Mouse (Mus musculus) thymus, adult 2 months (tissue): ENCODE measurements around the gene Ifit3b.

Source experiments
- CTCF ChIP-seq: fragments of 200-500 bp; IDR thresholded peaks from 2 replicates; pipeline ENCODE4 v1.5.1; 2012; ENCODE audit warnings: mild to moderate bottlenecking, control low read depth, low read length, moderate library complexity, borderline replicate concordance; ENCODE audit not compliant: control insufficient read depth, poor library complexity, insufficient read depth; ENCODE audit errors: extremely low read depth
- POLR2A ChIP-seq: fragments of 200-500 bp; IDR thresholded peaks from 2 replicates; pipeline ENCODE4 v1.6.1; 2012; ENCODE audit warnings: mild to moderate bottlenecking, low read length, control low read depth, moderate library complexity; ENCODE audit not compliant: control insufficient read depth, poor library complexity, insufficient read depth; ENCODE audit errors: extremely low read depth

GRCm38 (mm10) chr19:34624663-34625062, 16.9 kb downstream of the Ifit3b start:
- TF ChIP-seq CTCF (no peak), POLR2A (no peak)
